Mouse (Mus musculus) liver, embryonic 14.5 days (tissue): ENCODE measurements around the gene Srgap1. TPM values are rescaled to one million over a fixed set of nuclear protein-coding genes. Genes with fewer than 3 reads are reported as not detected.

Experiments
- ATAC-seq: fragments of 200-750 bp; cut with Nextera tagmentation; 2 replicates; pipeline ENCODE4 v1.8.0; 2017; ENCODE audit warnings: moderate number of reproducible peaks, mild to moderate bottlenecking, moderate library complexity; ENCODE audit not compliant: insufficient read depth
- DNase-seq, 3 experiments: peaks; one replicate each; pipeline ENCODE4 v3.0.0-alpha.2; 2012 to 2013; ENCODE audit warnings: low read depth in 3 of 3, low spot score in 3 of 3
- H3K27ac ChIP-seq: fragments of 300-500 bp; sonication (generic); 2 replicates; pipeline ENCODE4 v1.5.1; 2014; ENCODE audit warnings: moderate library complexity, mild to moderate bottlenecking, control low read depth, inconsistent platforms
- H3K27me3 ChIP-seq: fragments of 300-500 bp; sonication (generic); 2 replicates; pipeline ENCODE4 v1.6.1; 2014; ENCODE audit warnings: mild to moderate bottlenecking, low read length, moderate library complexity; ENCODE audit not compliant: control insufficient read depth, insufficient read depth
- H3K36me3 ChIP-seq: fragments of 300-500 bp; sonication (generic); replicated peaks from 2 replicates; pipeline ENCODE4 v1.6.1; 2014; ENCODE audit warnings: low read depth; ENCODE audit not compliant: control insufficient read depth, insufficient read depth
- H3K4me1 ChIP-seq, 2 experiments: fragments of 200-500 bp in 1 of 2; fragments of 300-500 bp in 1 of 2; sonication (generic) in 1 of 2; replicated peaks; 2 replicates each; pipeline ENCODE4 v1.6.1; 2012 to 2014; ENCODE audit warnings: antibody characterized with exemption in 1 of 2, inconsistent platforms in 1 of 2, low read length in 1 of 2; ENCODE audit not compliant: control insufficient read depth in 2 of 2, insufficient read depth in 2 of 2
- H3K4me2 ChIP-seq: fragments of 300-500 bp; sonication (generic); 2 replicates; pipeline ENCODE4 v1.6.1; 2014; ENCODE audit warnings: low read depth, mild to moderate bottlenecking, control low read depth, moderate library complexity
- H3K4me3 ChIP-seq, 2 experiments: fragments of 200-500 bp in 1 of 2; fragments of 300-500 bp in 1 of 2; sonication (generic) in 1 of 2; 2 replicates each; pipeline ENCODE4 v1.5.1; 2012 to 2014; ENCODE audit warnings: low read depth in 2 of 2, low read length in 2 of 2, mild to moderate bottlenecking in 2 of 2, control low read depth in 1 of 2, inconsistent platforms in 1 of 2, moderate library complexity in 1 of 2; ENCODE audit not compliant: insufficient read depth in 1 of 2
- H3K9ac ChIP-seq: fragments of 300-500 bp; sonication (generic); replicated peaks from 2 replicates; pipeline ENCODE4 v1.6.1; 2014; ENCODE audit warnings: mild to moderate bottlenecking, control low read depth, moderate library complexity
- H3K9me3 ChIP-seq: fragments of 300-500 bp; sonication (generic); 2 replicates; pipeline ENCODE4 v1.6.1; 2016; ENCODE audit warnings: low read length, mixed read lengths; ENCODE audit not compliant: control insufficient read depth
- CTCF ChIP-seq: IDR thresholded peaks from 2 replicates; pipeline ENCODE4 v1.5.1; 2016; ENCODE audit warnings: antibody characterized with exemption, low read depth, control low read depth
- EP300 ChIP-seq: IDR thresholded peaks from 2 replicates; pipeline ENCODE4 v1.6.1; 2016; ENCODE audit warnings: antibody characterized with exemption, low read depth
- WGBS: fragments of 180-500 bp; shearing (Covaris S2); extraction: QIAGEN DNeasy Blood & Tissue Kit; methylation state at CpG from one replicate; pipeline ENCODE4 v1.1.7; 2014; ENCODE audit not compliant: insufficient replicate concordance; 5-methylcytosine and 5-hydroxymethylcytosine counted together
- polyA plus RNA-seq, 2 experiments: library from polyadenylated mRNA; depleted of rRNA in 1 of 2; stranded (reverse) in 1 of 2; unstranded in 1 of 2; fragments of >200 nt; fragmentation: Nextera tagmentation in 1 of 2; extraction: Ambion mirVana in 1 of 2; gene quantifications; 2 replicates each; pipeline versions ENCODE4 v1.2.1 to v1.2.3; 2012 to 2014

The Srgap1 gene
- polyA plus RNA-seq, 2 experiments, result 0.66 to 0.79 TPM

DNA sequence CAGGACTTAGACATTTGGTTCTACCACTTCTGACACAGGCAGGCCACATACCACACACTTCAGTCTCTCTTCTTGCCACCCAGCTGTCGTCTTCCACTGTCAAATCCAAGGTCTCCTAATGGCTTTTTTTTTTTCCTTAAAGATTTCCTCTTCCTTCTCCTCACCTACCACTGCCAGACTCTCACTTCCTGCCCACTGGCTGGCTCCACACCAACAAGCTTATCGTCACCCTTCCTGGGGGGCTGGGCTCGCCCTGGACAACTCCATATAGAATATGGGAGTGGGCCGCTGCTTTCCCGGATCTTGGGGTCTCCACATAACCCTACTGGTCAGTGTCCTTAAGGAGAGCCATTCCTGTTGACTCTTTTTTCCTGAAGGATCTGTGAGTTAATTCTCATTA, 26.9 kb downstream of the Srgap1 start:
- no peak for ATAC-seq
- H3K4me3 ChIP-seq, result no peak overlapping the region
- TF ChIP-seq EP300 (no peak), CTCF (no peak)
- H3K4me1 ChIP-seq, result peaks cover 0 to 17% of the 10 kb centered on the region in 2 experiments; a peak in 2 of 4 replicates
- no peak overlapping the region for H3K9ac ChIP-seq
- no peak overlapping the region for H3K27ac ChIP-seq
- no peaks in the 10 kb centered on the region for H3K27me3 ChIP-seq
- H3K4me2 ChIP-seq, result no peak overlapping the region
- H3K9me3 ChIP-seq, result no peaks in the 10 kb centered on the region
- 35% methylated on average over 5 of the region's 5 CpGs for WGBS
- no peaks in the 10 kb centered on the region for H3K36me3 ChIP-seq
- no peak for DNase-seq

DNA sequence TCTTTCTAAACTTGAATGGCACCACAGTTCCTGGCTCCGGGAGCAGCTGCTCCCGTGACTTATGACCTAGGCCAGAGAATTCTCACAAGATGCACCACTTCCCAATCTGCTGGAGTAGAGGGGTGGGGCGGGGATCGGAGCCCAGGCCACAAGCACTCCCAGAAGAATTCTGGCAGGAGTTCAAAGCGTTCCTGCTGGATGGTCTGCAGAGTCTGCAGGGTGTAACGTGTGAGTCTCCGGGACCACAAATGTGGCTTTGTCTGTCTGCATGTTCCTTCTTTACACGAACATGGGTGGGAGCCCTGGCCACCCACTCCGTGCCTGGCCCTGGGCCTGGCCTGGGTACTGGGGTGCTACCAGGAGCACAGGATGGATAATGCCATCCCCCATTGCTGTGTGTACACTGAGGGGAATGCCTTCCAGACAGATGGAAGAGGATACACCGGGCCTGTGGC, 28.5 kb downstream of the Srgap1 start:
- DNase-seq (no peak), ATAC-seq (0 out of 2 replicates have a peak, but pooled peaks have one; percentile 22)
- H3K36me3 ChIP-seq, result no peaks in the 10 kb centered on the region
- H3K4me3 ChIP-seq, result no peak overlapping the region
- no peaks in the 10 kb centered on the region for H3K27me3 ChIP-seq
- WGBS, result 67% methylated on average over 10 of the region's 10 CpGs
- H3K4me1 ChIP-seq, result peaks cover 0 to 17% of the 10 kb centered on the region in 2 experiments; a peak in 2 of 4 replicates
- no peak overlapping the region for H3K27ac ChIP-seq
- TF ChIP-seq EP300, result no peak
- TF ChIP-seq CTCF, result no peak
- no peak overlapping the region for H3K9ac ChIP-seq
- H3K9me3 ChIP-seq, result no peaks in the 10 kb centered on the region
- no peak overlapping the region; the same call in 1 of the 2 replicates for H3K4me2 ChIP-seq

DNA sequence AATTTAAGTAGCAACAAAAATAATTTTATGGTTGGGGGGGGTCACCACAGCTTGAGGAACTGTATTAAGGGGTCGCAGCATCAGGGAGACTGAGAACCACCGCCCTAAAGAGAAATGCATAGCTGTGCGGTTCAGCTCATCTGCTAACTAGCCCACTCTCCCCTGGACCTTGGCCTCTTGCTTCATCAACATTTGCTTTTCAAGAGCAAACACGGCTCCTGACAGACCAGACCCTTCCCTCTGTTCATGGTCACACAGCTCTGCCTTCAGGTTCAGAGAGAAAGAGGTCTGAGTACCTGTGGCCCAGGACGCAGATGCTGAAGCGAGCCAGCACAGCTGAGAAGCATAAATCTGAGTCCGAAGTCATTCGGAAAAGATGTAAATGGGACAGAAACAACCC, 29.4 kb downstream of the Srgap1 start:
- peak in 2 of 3 experiments; percentile 37 to 38 for DNase-seq
- ATAC-seq, result peak; percentile 71
- WGBS, result 55% methylated on average over 8 of the region's 8 CpGs
- H3K9ac ChIP-seq, result no peak overlapping the region
- peaks cover 0 to 17% of the 10 kb centered on the region in 2 experiments; a peak in 2 of 4 replicates for H3K4me1 ChIP-seq
- TF ChIP-seq EP300 (no peak), CTCF (no peak)
- H3K4me2 ChIP-seq, result peak overlapping the region; percentile 15; the same call in 1 of the 2 replicates
- H3K27me3 ChIP-seq, result no peaks in the 10 kb centered on the region
- H3K27ac ChIP-seq, result no peak overlapping the region
- H3K9me3 ChIP-seq, result no peaks in the 10 kb centered on the region
- no peaks in the 10 kb centered on the region for H3K36me3 ChIP-seq
- no peak overlapping the region for H3K4me3 ChIP-seq

DNA sequence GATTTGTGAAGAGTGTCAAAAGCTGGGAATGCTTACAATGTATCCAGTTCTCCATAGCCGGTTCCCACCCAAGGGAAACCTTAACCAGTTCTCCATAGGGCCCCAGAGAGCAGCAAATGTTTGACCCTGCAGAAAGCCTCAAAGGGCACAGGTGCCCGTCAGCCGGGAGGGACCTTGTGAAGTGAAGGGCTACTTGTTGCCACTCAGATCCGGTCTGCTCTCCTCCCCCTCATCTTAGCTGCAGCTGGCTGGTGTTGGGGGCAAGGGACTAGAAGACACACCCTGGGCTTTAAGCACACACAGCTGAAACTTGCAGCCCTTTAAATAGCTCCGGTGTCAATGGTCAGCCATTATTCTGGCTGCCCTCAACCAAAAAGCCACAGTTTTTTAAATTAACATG, 30.1 kb downstream of the Srgap1 start:
- WGBS, result 55% methylated on average over 5 of the region's 5 CpGs
- no peak overlapping the region for H3K27ac ChIP-seq
- no peaks in the 10 kb centered on the region for H3K27me3 ChIP-seq
- H3K4me1 ChIP-seq, result peaks cover 0 to 17% of the 10 kb centered on the region in 2 experiments; a peak in 2 of 4 replicates
- H3K4me2 ChIP-seq, result no peak overlapping the region
- ATAC-seq, result no peak
- H3K9me3 ChIP-seq, result no peaks in the 10 kb centered on the region
- DNase-seq, result no peak
- TF ChIP-seq CTCF (no peak), EP300 (no peak)
- H3K36me3 ChIP-seq, result no peaks in the 10 kb centered on the region
- no peak overlapping the region for H3K4me3 ChIP-seq
- H3K9ac ChIP-seq, result no peak overlapping the region

DNA sequence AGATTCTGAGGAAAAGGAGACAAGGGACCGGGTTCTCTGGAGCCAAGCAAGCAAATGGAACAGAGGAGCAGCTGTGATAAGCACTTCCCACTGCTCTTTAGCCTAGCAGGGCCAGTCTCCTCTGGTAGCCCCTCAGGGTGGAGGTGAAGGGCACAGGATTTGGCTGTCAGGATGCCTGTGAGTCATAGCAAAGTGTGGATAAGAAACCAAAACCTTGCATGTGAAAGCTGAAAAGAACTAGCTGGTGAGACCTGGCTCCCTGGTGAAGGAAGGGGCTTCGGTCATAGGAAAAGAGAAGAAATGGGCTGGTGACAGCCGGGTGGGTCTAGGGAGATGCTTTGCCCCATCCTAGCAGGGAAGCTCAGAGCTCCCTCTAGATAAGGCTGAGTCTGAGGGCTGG, 30.5 kb downstream of the Srgap1 start:
- TF ChIP-seq CTCF (no peak), EP300 (no peak)
- 49% methylated on average over 3 of the region's 3 CpGs for WGBS
- Histone ChIP-seq H3K4me2 (no peak overlapping the region), H3K4me3 (no peak overlapping the region), H3K27me3 (no peaks in the 10 kb centered on the region), H3K27ac (no peak overlapping the region), H3K9ac (no peak overlapping the region), H3K9me3 (no peaks in the 10 kb centered on the region), H3K4me1 (peaks cover 0 to 17% of the 10 kb centered on the region in 2 experiments; a peak in 2 of 4 replicates), H3K36me3 (no peaks in the 10 kb centered on the region)
- no peak for DNase-seq
- no peak for ATAC-seq
